Mouse (Mus musculus): Measurements from ENCODE around the gene Ifi27. TPM values are rescaled to one million over a fixed set of nuclear protein-coding genes. Genes with fewer than 3 reads are reported as not detected.

Gene Ifi27
- polyA plus RNA-seq, 1 experiment from 2014 or later = 79.3 TPM

- Histone ChIP-seq H3K36me3 (ENCODE audit: control insufficient read depth, insufficient read depth) (no peaks in the 10 kb centered on the region), H3K27ac (ENCODE audit: low read depth, low read length) (0 out of 2 replicates have a peak overlapping the region, but pooled peaks have one; percentile 12), H3K4me1 (replicated peaks; ENCODE audit: control insufficient read depth, insufficient read depth, low read length) (0 out of 2 replicates have a peak, but pooled peaks cover 5% of the 10 kb centered on the region), H3K4me2 (replicated peaks; ENCODE audit: low read depth) (no peak overlapping the region), H3K27me3 (replicated peaks; ENCODE audit: control insufficient read depth, insufficient read depth, low read length) (no peaks in the 10 kb centered on the region), H3K4me3 (ENCODE audit: low read depth, low read length) (no peak overlapping the region), H3K9me3 (ENCODE audit: control insufficient read depth) (no peaks in the 10 kb centered on the region), H3K9ac (ENCODE audit: low read depth, low read length) (no peak overlapping the region)
- WGBS = 42% methylated on average over 2 of the region's 2 CpGs
- ATAC-seq = no peak
- TF ChIP-seq CTCF (IDR thresholded peaks at IDR 0.05; ENCODE audit: low read depth) = no peak
These were observed 53.7 kb downstream of the Ifi27 start for GRCm38 (mm10) chr12:103487750-103488149.

Other genes with a start within 250 kb of the Ifi27 start
- gene Prima1, start 192.1 kb upstream of the Ifi27 start, polyA plus RNA-seq (2015; fragmentation: Nextera tagmentation; extraction: Ambion mirVana) = 0.44 and 0.51 TPM in 2 replicates
- gene Fam181a, start 123.2 kb upstream of the Ifi27 start, polyA plus RNA-seq (2015; fragmentation: Nextera tagmentation; extraction: Ambion mirVana) = not detected in 2 replicates
- 15.1 and 18.5 TPM in 2 replicates for gene Asb2, start 78.2 kb upstream of the Ifi27 start, polyA plus RNA-seq (2015; fragmentation: Nextera tagmentation; extraction: Ambion mirVana)
- 1.8 and 2.3 TPM in 2 replicates for gene Otub2, start 45.5 kb upstream of the Ifi27 start, polyA plus RNA-seq (2015; fragmentation: Nextera tagmentation; extraction: Ambion mirVana)
- 0.35 TPM in 1 of 2 replicates, not detected in the other for gene 9330161L09Rik, start 26.4 kb upstream of the Ifi27 start, polyA plus RNA-seq (2015; fragmentation: Nextera tagmentation; extraction: Ambion mirVana)
- 84.6 and 106 TPM in 2 replicates for gene Ddx24, start 8.4 kb upstream of the Ifi27 start, polyA plus RNA-seq (2015; fragmentation: Nextera tagmentation; extraction: Ambion mirVana)
- 86.6 and 95.5 TPM in 2 replicates for gene Ifi27l2a, start 9.5 kb downstream of the Ifi27 start, polyA plus RNA-seq (2015; fragmentation: Nextera tagmentation; extraction: Ambion mirVana)
- 505 and 529 TPM in 2 replicates for gene Ifi27l2b, start 23.0 kb downstream of the Ifi27 start, polyA plus RNA-seq (2015; fragmentation: Nextera tagmentation; extraction: Ambion mirVana)
- 0.56 and 0.65 TPM in 2 replicates for gene Ppp4r4, start 98.1 kb downstream of the Ifi27 start, polyA plus RNA-seq (2015; fragmentation: Nextera tagmentation; extraction: Ambion mirVana)
- gene Serpina10, start 197.2 kb downstream of the Ifi27 start, polyA plus RNA-seq (2015; fragmentation: Nextera tagmentation; extraction: Ambion mirVana) = 0.10 and 0.21 TPM in 2 replicates
- gene Serpina6, start 223.0 kb downstream of the Ifi27 start, polyA plus RNA-seq (2015; fragmentation: Nextera tagmentation; extraction: Ambion mirVana) = 0.21 TPM in 1 of 2 replicates, not detected in the other
- not detected in 2 replicates for gene Serpina16, start 241.9 kb downstream of the Ifi27 start, polyA plus RNA-seq (2015; fragmentation: Nextera tagmentation; extraction: Ambion mirVana)

Measured in intestine, postnatal 0 days (tissue).